Mouse (Mus musculus): ENCODE measurements around the gene Rag2.

Gene Rag2

GRCm38 (mm10) chr2:101624011-101624410, 507 bp upstream of the Rag2 start:
- in situ Hi-C loops (cut with MboI) = no loop called here

GRCm38 (mm10) chr2:101627227-101627626, 2.7 kb downstream of the Rag2 start:
- in situ Hi-C loops (cut with MboI) = no loop called here

GRCm38 (mm10) chr2:101628297-101629236, 4.0 kb downstream of the Rag2 start:
- in situ Hi-C loops (cut with MboI) = no loop called here

GRCm38 (mm10) chr2:101638979-101639839, 14.7 kb downstream of the Rag2 start:
- in situ Hi-C loops (cut with MboI) = no loop called here

GRCm38 (mm10) chr2:101639840-101640350, 15.4 kb downstream of the Rag2 start:
- in situ Hi-C loops (cut with MboI) = no loop called here

GRCm38 (mm10) chr2:101645841-101646240, 21.3 kb downstream of the Rag2 start:
- in situ Hi-C loops (cut with MboI) = no loop called here

- in situ Hi-C loops (cut with MboI) = no loop called here
Observed at GRCm38 (mm10) chr2:101648361-101648760, 23.8 kb downstream of the Rag2 start.

GRCm38 (mm10) chr2:101649114-101649671, 24.7 kb downstream of the Rag2 start, which contains the start of the genes Rag1 and B230118H07Rik:
TSS of gene Rag1 (minus strand) at chr2:101649501.
TSS of gene B230118H07Rik (minus strand) at chr2:101649532.
- in situ Hi-C loops (cut with MboI) = no loop called here

- in situ Hi-C loops (cut with MboI) = loop anchor here (10.0 kb wide), 1 partner anchor 176 kb away; no protein-coding TSS in a partner anchor
Observed at GRCm38 (mm10) chr2:101650446-101650845, 25.9 kb downstream of the Rag2 start.

- in situ Hi-C loops (cut with MboI) = loop anchor here (10.0 kb wide), 1 partner anchor 178 kb away; no protein-coding TSS in a partner anchor
Observed at GRCm38 (mm10) chr2:101652204-101652920, 27.8 kb downstream of the Rag2 start.

GRCm38 (mm10) chr2:101652921-101653597, 28.5 kb downstream of the Rag2 start:
- in situ Hi-C loops (cut with MboI) = loop anchor here (10.0 kb wide), 1 partner anchor 178 kb away; no protein-coding TSS in a partner anchor

GRCm38 (mm10) chr2:101660536-101660935, 36.0 kb downstream of the Rag2 start:
- in situ Hi-C loops (cut with MboI) = no loop called here

GRCm38 (mm10) chr2:101665058-101665702, 40.7 kb downstream of the Rag2 start:
- in situ Hi-C loops (cut with MboI) = no loop called here

- in situ Hi-C loops (cut with MboI) = no loop called here
Observed at GRCm38 (mm10) chr2:101665703-101666092, 41.2 kb downstream of the Rag2 start.

GRCm38 (mm10) chr2:101668751-101669150, 44.2 kb downstream of the Rag2 start:
- in situ Hi-C loops (cut with MboI) = no loop called here

GRCm38 (mm10) chr2:101673547-101673946, 49.0 kb downstream of the Rag2 start:
- in situ Hi-C loops (cut with MboI) = no loop called here

GRCm38 (mm10) chr2:101678236-101679021, 53.9 kb downstream of the Rag2 start, which contains the start of gene Traf6:
TSS of gene Traf6 (plus strand) at chr2:101678429.
- in situ Hi-C loops (cut with MboI) = no loop called here

- in situ Hi-C loops (cut with MboI) = no loop called here
Observed at GRCm38 (mm10) chr2:101679164-101679784, 54.8 kb downstream of the Rag2 start.

Measured in mature B cell (primary cell).